16 mouse cellular contexts compared by ENCODE assay signal in the genomic region with DNA sequence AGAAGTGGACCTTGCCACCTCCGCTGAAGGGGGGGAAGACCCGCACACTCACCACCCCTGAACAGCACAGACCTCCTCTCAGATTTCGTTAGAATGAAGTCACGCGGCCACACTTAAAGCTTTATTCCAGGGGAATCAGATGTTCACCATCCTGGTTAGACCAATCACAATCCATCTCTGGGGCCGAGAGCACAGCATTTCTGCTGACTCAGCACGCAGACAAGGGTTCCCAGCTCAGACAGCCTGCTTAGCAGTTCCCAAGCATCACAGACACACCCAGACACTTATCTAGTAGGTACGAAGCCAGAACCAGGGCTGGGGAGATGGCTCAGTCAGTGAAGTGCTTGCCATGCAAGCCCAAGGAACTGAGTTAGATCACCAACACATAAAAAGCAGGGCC.
"Had no signal": no experiment of that assay in that cellular context is flagged by ENCODE, and none has a peak within 500 bp of the region (broad histone marks: within the 10 kb centered on the region; RNA-seq: fewer than 3 reads in every experiment).

No protein-coding gene starts in this region.

- H3K4me2 ChIP-seq: limb, embryonic 13.5 days; liver, embryonic 12.5 days; lung, embryonic 14.5 days; midbrain, embryonic 12.5 days had no signal

- ATAC-seq: liver, embryonic 12.5 days; midbrain, embryonic 16.5 days had no signal

- H3K36me3 ChIP-seq: limb, embryonic 13.5 days; liver, embryonic 12.5 days; midbrain, embryonic 12.5 days had no signal

- H3K9me3 ChIP-seq: limb, embryonic 13.5 days; liver, embryonic 12.5 days; megakaryocyte, embryonic 14.5 days; midbrain, embryonic 12.5 days had no signal

- H3K27me3 ChIP-seq: limb, embryonic 13.5 days had no signal

- H3K4me1 ChIP-seq: liver, embryonic 12.5 days had no signal

- H3K4me3 ChIP-seq: layer of hippocampus, adult 2 months; limb, embryonic 13.5 days; liver, embryonic 12.5 days; megakaryocyte, embryonic 14.5 days; midbrain, embryonic 12.5 days had no signal

- H3K27ac ChIP-seq: layer of hippocampus, adult 2 months; limb, embryonic 13.5 days; liver, embryonic 12.5 days; midbrain, embryonic 12.5 days had no signal

- DNase-seq: kidney, postnatal 10 days; kidney, postnatal 4 days; left cerebral cortex, postnatal 4 days; lung, embryonic 14.5 days; lung, postnatal 10 days; lung, postnatal 4 days; right cerebral cortex, adult 18-20 months; right cerebral cortex, postnatal 25 days; thymus, adult 18-20 months; thymus, postnatal 25 days had no signal

- H3K9ac ChIP-seq: limb, embryonic 13.5 days; liver, embryonic 12.5 days; lung, embryonic 14.5 days; midbrain, embryonic 12.5 days had no signal
